Mouse (Mus musculus) thymus, postnatal 14 days (tissue): ENCODE results near the gene Slc4a4.

Experiments used
- DNase-seq: peaks from one replicate; pipeline ENCODE4 v3.0.0; 2021

Slc4a4 gene

DNA sequence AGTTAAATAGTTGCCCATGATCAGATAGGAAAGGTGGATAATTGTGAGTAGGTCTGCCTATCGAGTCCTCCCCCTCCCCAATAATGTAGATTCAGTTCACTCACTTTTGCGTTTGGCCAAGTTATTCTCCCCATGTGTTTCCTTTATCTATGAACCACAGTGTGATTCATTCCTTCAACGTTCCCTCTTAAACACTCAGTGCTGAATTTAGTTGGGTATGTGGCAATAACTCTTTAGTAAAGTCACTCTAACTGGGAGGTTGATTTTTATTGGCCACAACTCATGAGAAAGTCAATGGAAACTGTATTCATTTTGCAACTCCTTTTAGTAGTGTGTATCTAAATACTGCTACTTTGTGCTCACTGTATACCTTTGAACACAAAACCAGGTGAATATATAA is 125.8 kb downstream of the Slc4a4 start:
- DNase-seq: no peak

- DNase-seq: no peak
Observed at GRCm38 (mm10) chr5:89014782-89015181, 128.2 kb downstream of the Slc4a4 start.

DNA sequence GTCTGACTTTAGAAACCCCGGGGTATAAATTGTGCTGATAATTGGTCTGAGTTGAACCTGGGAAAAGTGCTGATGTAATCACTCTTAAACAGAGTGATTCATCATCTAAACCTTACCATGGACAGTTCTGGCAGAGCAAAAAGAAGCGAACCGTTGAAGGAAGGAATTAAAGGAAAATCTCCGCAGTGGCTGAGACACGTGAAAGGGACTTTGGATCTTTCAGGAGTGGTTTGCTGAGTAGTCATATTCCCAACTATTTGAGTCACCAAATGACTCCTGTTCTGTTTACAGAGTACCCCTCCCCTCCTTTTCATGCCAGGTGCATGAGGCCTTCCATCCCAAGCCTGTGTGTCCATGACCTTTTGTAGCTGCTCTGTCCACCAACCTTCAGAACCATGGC is 129.3 kb downstream of the Slc4a4 start:
- DNase-seq: no peak

DNA sequence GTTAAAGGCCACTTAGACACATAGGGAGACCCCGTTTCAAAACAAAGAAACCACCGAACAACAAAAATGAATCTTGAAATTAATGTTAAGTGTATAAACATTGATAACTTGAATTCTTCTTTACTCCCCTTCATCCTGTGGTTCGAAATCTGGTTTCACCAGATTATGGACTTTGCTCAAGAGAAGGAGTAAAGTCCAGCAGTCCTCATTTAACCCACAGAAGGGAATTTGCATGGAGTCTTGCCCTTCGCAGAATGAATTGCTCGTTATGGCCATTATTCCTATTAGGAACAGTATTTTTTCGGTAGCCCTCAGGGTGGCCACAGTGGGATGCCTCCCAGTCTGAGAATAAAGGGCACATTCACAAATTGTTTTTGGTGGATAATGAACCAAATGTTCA is 131.9 kb downstream of the Slc4a4 start:
- no peak for DNase-seq

DNA sequence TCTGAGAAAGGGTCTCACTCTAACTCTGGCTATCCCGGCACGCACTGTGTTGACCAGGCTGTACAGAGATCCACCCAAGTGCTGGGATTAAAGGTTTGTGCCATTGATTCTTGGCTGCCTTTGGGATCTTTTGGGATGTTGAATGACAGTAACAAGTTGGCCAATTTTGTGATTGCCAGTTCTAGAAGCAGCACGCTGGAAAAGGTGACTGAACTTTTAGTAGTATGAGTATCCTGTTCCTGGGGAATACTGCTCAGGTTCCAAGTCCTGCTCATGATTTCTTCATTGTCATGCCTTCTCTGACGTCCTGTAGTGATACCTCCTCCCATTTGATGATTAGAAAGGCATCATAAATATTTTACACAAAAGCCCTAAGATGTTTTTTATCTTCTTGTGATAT is 137.8 kb downstream of the Slc4a4 start:
- no peak for DNase-seq

GRCm38 (mm10) chr5:89027518-89028085 is 141.0 kb downstream of the Slc4a4 start:
- no peak for DNase-seq

- DNase-seq: no peak
Observed at GRCm38 (mm10) chr5:89032647-89033046, 146.0 kb downstream of the Slc4a4 start.

DNA sequence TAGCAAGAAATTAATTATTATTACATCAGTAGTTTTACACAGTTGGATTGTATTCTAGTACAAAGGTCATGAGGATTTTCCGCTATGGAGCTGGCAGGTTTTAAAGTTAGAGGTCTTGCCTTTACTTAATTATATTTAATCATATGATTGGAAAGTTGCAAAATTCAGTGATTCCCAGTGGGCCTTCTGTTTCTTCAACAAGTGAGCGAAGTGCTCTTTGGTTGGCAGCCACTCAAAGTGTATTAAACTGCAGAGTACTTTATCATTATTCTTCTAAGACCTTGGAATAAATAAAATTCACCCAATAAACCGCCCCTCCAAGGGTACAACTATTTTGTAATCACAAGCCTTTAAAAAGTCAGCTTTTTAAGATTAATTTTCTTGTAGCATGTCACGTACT is 146.6 kb downstream of the Slc4a4 start:
- DNase-seq: no peak

GRCm38 (mm10) chr5:89036147-89036546 is 149.5 kb downstream of the Slc4a4 start:
- peak; percentile 21 for DNase-seq

GRCm38 (mm10) chr5:89040814-89041213 is 154.2 kb downstream of the Slc4a4 start:
- DNase-seq: no peak

GRCm38 (mm10) chr5:89043846-89044245 is 157.2 kb downstream of the Slc4a4 start:
- DNase-seq: no peak

GRCm38 (mm10) chr5:89044801-89045200 is 158.2 kb downstream of the Slc4a4 start:
- DNase-seq: peak; percentile 27

DNA sequence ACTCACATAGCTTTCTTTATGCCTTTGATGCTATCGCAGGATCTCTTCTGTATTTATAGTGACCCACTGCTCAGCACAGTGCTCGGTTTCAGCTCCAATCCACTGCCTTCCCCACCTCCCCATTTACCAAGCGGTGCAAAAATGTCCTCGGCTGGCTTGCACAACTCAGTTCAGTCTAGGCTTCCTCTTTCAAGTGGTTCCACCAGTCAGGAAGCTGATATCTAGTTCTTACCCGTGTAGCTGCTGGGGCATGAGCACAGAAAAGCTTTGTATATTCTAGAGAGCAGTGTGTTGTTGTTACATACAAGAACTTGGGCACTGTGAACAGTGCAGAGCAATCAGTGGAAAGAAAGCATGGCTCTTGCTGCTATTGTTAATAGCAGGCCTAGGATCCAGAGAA is 165.0 kb downstream of the Slc4a4 start:
- peak; percentile 12 for DNase-seq

- no peak for DNase-seq
Observed at GRCm38 (mm10) chr5:89052230-89052629, 165.6 kb downstream of the Slc4a4 start.

DNA sequence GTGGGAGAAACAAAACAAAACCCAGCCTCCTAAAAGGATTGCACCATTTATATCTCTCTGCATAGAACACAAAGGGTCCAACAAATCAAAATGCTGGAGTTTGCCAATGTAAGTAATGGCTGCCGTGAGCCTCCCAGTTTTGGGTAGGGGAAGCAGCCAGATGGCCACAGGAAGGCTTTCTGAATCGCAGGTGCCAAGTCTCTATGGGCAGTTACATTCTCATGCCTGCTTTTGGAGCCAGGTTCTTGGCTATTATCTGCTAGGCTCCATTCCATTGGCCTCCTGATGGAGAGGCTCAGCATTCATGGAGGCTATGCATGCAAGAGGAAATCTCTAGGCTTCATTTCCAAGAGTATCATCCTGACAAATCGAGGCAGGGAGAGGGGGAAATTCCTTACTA is 169.0 kb downstream of the Slc4a4 start:
- no peak for DNase-seq

- DNase-seq: no peak
Observed at GRCm38 (mm10) chr5:89056370-89056769, 169.8 kb downstream of the Slc4a4 start.

DNA sequence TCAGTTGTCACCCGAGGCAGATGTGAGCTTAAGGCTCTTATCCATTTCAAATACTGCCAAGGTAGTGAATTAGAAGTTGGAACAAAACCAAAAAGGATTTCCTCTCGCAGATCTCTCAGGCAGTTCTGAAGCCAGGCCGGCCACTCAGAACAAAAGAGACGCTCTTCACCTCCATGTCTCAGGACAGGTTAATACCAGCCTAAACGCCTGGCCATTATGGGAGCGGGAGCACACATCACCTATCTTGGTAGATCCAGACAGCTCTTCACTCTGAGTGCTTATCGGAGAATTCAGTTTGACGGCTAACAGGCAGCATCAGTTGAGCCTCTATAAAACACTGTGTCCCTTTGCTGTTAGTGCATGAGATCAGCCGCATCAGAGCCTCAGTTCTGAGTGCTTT is 174.5 kb downstream of the Slc4a4 start:
- no peak for DNase-seq

- DNase-seq: no peak
Observed at GRCm38 (mm10) chr5:89062286-89062685, 175.7 kb downstream of the Slc4a4 start.

DNA sequence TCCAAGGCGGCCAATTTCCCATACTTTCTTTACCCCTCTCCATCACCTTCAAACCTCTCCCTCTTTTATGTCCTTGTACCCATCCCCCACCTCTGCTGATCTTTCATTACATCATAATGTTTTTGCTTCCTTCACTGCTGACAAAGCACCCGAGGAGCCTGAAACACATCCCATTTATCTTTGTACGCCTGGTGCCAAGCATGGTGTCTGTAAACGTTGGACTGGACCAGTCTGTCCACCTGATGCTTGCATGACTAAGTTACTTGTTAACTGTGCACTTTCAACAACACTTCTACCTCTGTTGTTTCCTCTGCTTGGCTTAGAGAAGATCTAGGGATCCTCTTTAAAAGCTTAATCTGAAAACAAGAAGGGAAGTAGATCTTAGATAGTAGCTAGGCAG is 180.5 kb downstream of the Slc4a4 start:
- DNase-seq: no peak

DNA sequence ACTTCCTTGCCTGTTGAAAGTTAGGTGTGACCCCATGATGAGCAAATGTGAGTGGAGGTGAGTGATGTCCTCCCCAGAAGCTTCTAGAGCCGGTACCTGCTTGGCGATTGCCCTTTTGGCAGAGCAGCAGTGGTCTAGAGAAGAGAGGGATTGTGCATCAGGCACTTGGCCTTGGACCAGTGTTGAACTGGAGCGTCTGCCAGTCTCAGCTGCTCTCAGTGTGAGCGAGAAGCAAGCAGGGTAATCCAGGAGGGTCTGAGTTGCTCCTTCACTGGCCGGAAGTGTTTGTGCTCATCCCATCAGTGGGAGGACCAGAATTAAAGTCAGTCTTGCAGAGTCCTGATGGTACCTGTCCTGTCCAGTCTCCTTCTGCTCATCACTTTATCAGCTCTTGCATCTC is 181.5 kb downstream of the Slc4a4 start:
- DNase-seq: no peak

DNA sequence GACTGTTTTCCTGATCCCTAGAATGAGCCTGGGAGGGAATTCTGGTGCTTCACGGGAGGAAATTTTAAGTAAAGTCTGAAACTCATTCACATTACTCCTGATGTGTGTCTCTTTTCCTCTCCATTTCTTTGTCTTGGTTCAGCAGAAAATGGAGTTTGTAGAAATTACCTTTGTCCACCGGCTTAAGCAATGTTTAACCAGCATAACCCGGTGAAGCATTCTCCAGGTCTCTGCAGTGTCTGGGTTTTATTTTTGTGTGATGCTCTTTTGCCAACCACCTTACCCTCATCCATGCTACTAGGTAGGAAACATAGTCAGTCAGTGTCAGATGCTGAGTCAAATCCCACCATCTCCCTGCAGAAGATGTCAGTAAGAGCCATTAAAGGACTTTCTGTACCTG is 183.4 kb downstream of the Slc4a4 start:
- no peak for DNase-seq

DNA sequence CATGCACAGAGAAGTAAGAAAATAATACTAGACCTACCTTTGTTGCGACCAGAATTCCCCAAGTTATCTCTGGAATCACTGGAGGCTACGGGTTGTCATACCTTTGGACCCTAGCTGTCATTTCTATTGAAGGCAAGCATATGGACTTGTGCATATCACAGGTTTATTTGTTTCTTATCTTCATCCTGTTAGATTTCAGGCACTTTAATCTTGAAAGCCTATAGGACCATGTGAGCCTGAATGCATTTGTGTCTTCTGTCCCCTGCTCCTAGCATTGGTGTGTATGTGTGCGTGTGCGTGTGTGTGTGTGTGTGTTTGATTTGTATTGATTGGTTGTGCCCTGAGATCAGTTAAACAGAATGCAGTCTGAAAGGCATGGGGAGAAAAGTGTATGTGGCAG is 185.3 kb downstream of the Slc4a4 start:
- no peak for DNase-seq

DNA sequence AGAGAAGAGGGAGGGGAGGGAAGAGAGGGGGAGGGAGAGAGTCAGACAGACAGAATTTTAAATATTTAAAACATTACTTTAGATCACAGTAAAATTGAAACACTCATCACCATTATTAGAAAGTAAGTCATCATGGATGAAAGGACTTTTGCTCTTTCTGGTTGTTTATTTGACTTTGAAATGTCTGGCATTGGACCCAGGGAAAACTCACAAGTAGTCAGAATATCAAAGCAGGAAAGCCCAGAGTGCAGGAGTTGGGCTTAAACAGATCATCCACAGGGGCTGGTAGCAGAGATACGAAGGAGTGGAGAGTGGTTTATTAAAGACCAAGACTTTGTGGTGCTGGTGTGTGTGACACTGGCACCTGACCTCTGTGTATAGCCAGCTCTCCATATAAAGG is 191.1 kb downstream of the Slc4a4 start:
- no peak for DNase-seq

- DNase-seq: no peak
Observed at GRCm38 (mm10) chr5:89083476-89083875, 196.9 kb downstream of the Slc4a4 start.

DNA sequence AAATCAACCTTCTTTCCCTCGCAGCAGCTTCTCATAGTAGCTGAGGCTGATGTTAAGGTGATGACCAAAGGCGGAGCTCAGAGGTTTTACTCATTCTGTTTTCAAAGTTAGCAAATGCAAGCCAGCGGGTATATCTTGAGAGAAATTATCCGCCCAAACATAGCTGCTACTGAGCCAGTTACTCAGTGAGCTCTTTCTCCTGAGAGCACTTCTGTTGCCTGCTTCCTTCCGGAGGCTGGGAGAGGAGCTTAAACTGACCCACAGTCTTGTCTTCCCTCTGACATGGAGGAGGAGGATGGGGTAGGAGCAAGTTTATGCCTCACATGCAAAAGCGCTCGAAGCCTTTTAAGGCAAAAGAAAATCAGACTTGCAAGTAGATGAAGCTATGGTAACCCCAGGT is 201.3 kb downstream of the Slc4a4 start:
- no peak for DNase-seq

- no peak for DNase-seq
Observed at GRCm38 (mm10) chr5:89088462-89088861, 201.8 kb downstream of the Slc4a4 start.
